Mouse (Mus musculus) left cerebral cortex, postnatal 10 days (tissue): ENCODE measurements around the gene Zranb1. TPM values are rescaled to one million over a fixed set of nuclear protein-coding genes. Genes with fewer than 3 reads are reported as not detected.
A peak's percentile ranks its signal among the peaks of the same experiment; 100 is the strongest.

Source experiments
- DNase-seq, 2 experiments: peaks; one replicate each; pipeline ENCODE4 v3.0.0; 2021 to 2022; ENCODE audit warnings: low spot score in 2 of 2, mixed read lengths in 1 of 2; ENCODE audit errors: extremely low spot score in 1 of 2
- intact Hi-C: fragments of 180-260 bp; cut with DNase I; formaldehyde crosslinking; loops from one replicate; pipeline ENCODE4 v1.15.1; 2025
- total RNA-seq, 2 experiments: library from RNA; stranded (reverse); gene quantifications; 2 replicates each; pipeline ENCODE4 v1.2.3; 2021

The Zranb1 gene
- total RNA-seq, 2 experiments from 2014 or later: 46.1 to 47.0 TPM

- no peak for DNase-seq
- intact Hi-C loops: no loop called here
These were observed 88.6 kb downstream of the Zranb1 start for GRCm38 (mm10) chr7:133019481-133020020.

- DNase-seq: no peak
- intact Hi-C loops: no loop called here
These were observed 93.8 kb downstream of the Zranb1 start for GRCm38 (mm10) chr7:133024694-133025093.

- DNase-seq: no peak
- intact Hi-C loops: no loop called here
These were observed 97.0 kb downstream of the Zranb1 start for GRCm38 (mm10) chr7:133027930-133028329.

- no peak for DNase-seq
- intact Hi-C loops: no loop called here
These were observed 98.1 kb downstream of the Zranb1 start for GRCm38 (mm10) chr7:133029004-133029403.

- intact Hi-C loops: loop anchor here (5.0 to 10.0 kb wide), 2 partner anchors 93 to 205 kb away; partner anchors contain the start of genes Ctbp2 and Fgfr2
These were observed 98.6 kb downstream of the Zranb1 start for GRCm38 (mm10) chr7:133029496-133030047.

GRCm38 (mm10) chr7:133032589-133033203, 101.8 kb downstream of the Zranb1 start:
- peak; percentile 65 to 66 for DNase-seq
- intact Hi-C loops: loop anchor here (2.0 to 10.0 kb wide), 3 partner anchors 90 to 604 kb away; partner anchors contain the start of genes Ctbp2, Edrf1 and Fgfr2

More at GRCm38 (mm10) chr7:133029496-133030047, 98.6 kb downstream of the Zranb1 start:
- DNase-seq: no peak

- intact Hi-C loops: loop anchor here (10.0 kb wide), 1 partner anchor 199 kb away; no protein-coding TSS in a partner anchor
- DNase-seq: no peak
These were observed 105.0 kb downstream of the Zranb1 start for GRCm38 (mm10) chr7:133035901-133036300.

Other genes starting within 250 kb of the Zranb1 start
- gene Fam53b, start 117.3 kb upstream of the Zranb1 start, total RNA-seq: 10 to 100 TPM; 13.9 to 14.5 TPM
- gene Eef1akmt2, start 78.5 kb upstream of the Zranb1 start, total RNA-seq: 10 to 100 TPM; 36.6 to 41.6 TPM
- 10 to 100 TPM; 23.8 to 27.6 TPM for gene Abraxas2, start 71.9 kb upstream of the Zranb1 start, total RNA-seq
- gene Fgfr2, start 192.2 kb downstream of the Zranb1 start, total RNA-seq: 10 to 100 TPM; 28.8 to 29.4 TPM
- 10 to 100 TPM; 28.3 to 34.7 TPM for gene Ctbp2, start 193.2 kb downstream of the Zranb1 start, total RNA-seq